Mouse (Mus musculus) forebrain, embryonic 13.5 days (tissue): ENCODE data around the gene Il1rapl2. TPM values are rescaled to one million over a fixed set of nuclear protein-coding genes. Genes with fewer than 3 reads are reported as not detected.

Experiments used
- ATAC-seq: fragments of 200-750 bp; cut with Nextera tagmentation; 2 replicates; pipeline ENCODE4 v1.8.0; 2017
- H3K27ac ChIP-seq: fragments of 300-500 bp; sonication (generic); 2 replicates; pipeline ENCODE4 v1.5.1; 2015; ENCODE audit warnings: inconsistent platforms, mild to moderate bottlenecking, moderate library complexity
- H3K27me3 ChIP-seq: fragments of 300-500 bp; sonication (generic); 2 replicates; pipeline ENCODE4 v1.6.1; 2015; ENCODE audit warnings: mild to moderate bottlenecking, inconsistent platforms
- H3K36me3 ChIP-seq: fragments of 300-500 bp; sonication (generic); 2 replicates; pipeline ENCODE4 v1.6.1; 2015; ENCODE audit warnings: mild to moderate bottlenecking, inconsistent platforms; ENCODE audit not compliant: poor library complexity, severe bottlenecking
- H3K4me1 ChIP-seq: fragments of 300-500 bp; sonication (generic); 2 replicates; pipeline ENCODE4 v1.6.1; 2015; ENCODE audit warnings: inconsistent platforms
- H3K4me2 ChIP-seq: fragments of 300-500 bp; sonication (generic); 2 replicates; pipeline ENCODE4 v1.6.1; 2015; ENCODE audit warnings: inconsistent platforms, mild to moderate bottlenecking, moderate library complexity
- H3K4me3 ChIP-seq: fragments of 300-500 bp; sonication (generic); 2 replicates; pipeline ENCODE4 v1.5.1; 2015; ENCODE audit warnings: mild to moderate bottlenecking, inconsistent platforms
- H3K9ac ChIP-seq: fragments of 300-500 bp; sonication (generic); 2 replicates; pipeline ENCODE4 v1.6.1; 2015; ENCODE audit warnings: mild to moderate bottlenecking, inconsistent platforms
- H3K9me3 ChIP-seq: fragments of 300-500 bp; sonication (generic); replicated peaks from 2 replicates; pipeline ENCODE4 v1.6.1; 2016; ENCODE audit warnings: inconsistent platforms
- WGBS: fragments of 180-500 bp; shearing (Covaris S2); methylation state at CpG from one replicate; pipeline ENCODE4 v1.1.7; 2015; 5-methylcytosine and 5-hydroxymethylcytosine counted together
- polyA plus RNA-seq: library from polyadenylated mRNA; unstranded; fragments of >200 nt; fragmentation: Nextera tagmentation; extraction: Ambion mirVana; gene quantifications from 2 replicates; pipeline ENCODE4 v1.2.1, GENCODE M21; 2015

The Il1rapl2 gene
- polyA plus RNA-seq, 1 experiment from 2014 or later: 0.45 TPM

DNA sequence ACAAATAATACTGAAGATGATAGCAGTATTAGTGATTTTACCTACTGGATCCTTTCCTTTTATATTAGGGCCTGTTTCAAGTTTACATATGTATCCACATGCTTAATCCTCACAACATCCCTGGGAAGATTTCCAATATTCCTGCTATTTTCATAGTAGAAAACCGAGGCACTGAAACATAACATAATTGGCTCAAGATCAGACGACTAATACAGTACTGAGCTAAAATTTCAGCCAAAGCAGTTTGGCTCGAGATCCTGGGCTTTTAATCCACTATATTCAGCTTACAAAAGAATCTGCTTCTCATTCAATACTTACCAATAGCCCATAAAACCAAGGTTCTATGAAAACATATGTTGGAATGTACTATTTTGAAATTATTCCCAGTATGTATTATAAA lies 239.1 kb downstream of the Il1rapl2 start:
- Histone ChIP-seq H3K4me2 (no peak overlapping the region), H3K36me3 (no peaks in the 10 kb centered on the region), H3K4me1 (no peaks in the 10 kb centered on the region), H3K4me3 (no peak overlapping the region), H3K27me3 (no peaks in the 10 kb centered on the region), H3K27ac (no peak overlapping the region), H3K9ac (no peak overlapping the region), H3K9me3 (no peaks in the 10 kb centered on the region)
- WGBS: 57% methylated on average over 3 of the region's 3 CpGs
- no peak for ATAC-seq

DNA sequence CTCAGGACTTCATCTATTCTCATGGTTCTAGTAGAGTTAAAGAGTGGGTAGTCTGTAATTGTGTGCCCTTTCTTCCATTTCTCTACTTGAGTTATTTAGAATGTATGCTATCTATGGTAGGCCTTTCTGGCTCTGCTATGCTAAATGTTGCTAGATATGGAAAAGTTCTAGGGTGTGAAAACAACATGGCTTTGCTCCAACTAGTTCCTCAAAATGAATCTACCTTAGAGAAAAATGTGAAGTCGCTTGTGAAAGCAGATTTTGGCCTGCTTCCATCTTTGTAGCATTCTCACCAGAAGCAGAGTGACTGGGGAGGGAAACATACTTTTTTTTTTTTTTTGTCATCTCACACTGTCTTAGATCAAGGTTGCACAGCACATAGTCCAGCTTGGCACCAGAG lies 241.7 kb downstream of the Il1rapl2 start:
- 44% methylated on average over 1 of the region's 1 CpGs for WGBS
- no peak for ATAC-seq
- Histone ChIP-seq H3K4me1 (no peaks in the 10 kb centered on the region), H3K9ac (no peak overlapping the region), H3K9me3 (no peaks in the 10 kb centered on the region), H3K27me3 (no peaks in the 10 kb centered on the region), H3K4me3 (no peak overlapping the region), H3K27ac (no peak overlapping the region), H3K4me2 (no peak overlapping the region), H3K36me3 (no peaks in the 10 kb centered on the region)

DNA sequence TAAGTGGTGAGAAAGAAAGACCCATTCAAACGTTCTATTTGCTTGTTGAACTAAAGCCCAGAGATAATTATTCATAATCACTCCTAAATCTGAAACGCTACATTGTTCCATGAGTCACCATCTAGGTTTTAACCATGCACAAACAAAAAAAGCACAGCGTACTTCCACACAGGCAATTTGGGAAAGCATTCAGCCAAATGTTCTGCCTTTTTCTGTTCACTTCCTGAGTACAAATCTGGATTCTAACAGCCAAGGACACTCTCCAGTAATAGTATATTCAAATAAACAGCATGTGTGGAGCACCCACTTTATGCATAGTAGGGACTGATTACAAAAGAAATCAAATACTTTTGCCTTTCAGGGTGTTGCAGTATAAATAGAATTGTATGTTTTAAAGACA lies 278.5 kb downstream of the Il1rapl2 start:
- 56% methylated on average over 3 of the region's 3 CpGs for WGBS

DNA sequence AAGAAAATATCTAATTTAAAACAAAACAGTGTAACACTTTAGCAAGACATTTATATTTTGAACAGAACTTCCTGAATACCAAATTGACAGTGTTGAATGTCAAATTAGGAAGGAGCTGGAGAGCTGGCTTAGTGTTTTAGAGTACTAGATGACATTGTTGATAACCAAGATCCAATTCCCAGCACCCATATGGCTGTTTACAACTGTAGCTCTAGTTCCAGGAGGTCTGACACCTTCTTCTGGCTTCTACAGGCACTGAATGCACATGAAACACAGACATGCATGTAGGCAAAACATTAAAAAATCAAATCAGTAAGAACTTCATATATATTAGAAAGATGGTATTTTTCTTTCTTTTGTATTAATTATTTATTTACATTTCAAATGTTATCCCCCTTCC lies 353.1 kb downstream of the Il1rapl2 start:
- Histone ChIP-seq H3K9ac (no peak overlapping the region), H3K27ac (no peak overlapping the region), H3K4me1 (no peaks in the 10 kb centered on the region), H3K36me3 (no peaks in the 10 kb centered on the region), H3K27me3 (no peaks in the 10 kb centered on the region), H3K4me3 (no peak overlapping the region), H3K9me3 (no peaks in the 10 kb centered on the region), H3K4me2 (no peak overlapping the region)
- ATAC-seq: no peak

More for the DNA sequence above, 278.5 kb downstream of the Il1rapl2 start:
- ATAC-seq: no peak
- Histone ChIP-seq H3K27ac (no peak overlapping the region), H3K27me3 (no peaks in the 10 kb centered on the region), H3K4me1 (no peaks in the 10 kb centered on the region), H3K4me2 (no peak overlapping the region), H3K36me3 (no peaks in the 10 kb centered on the region), H3K4me3 (no peak overlapping the region), H3K9ac (no peak overlapping the region), H3K9me3 (no peaks in the 10 kb centered on the region)

DNA sequence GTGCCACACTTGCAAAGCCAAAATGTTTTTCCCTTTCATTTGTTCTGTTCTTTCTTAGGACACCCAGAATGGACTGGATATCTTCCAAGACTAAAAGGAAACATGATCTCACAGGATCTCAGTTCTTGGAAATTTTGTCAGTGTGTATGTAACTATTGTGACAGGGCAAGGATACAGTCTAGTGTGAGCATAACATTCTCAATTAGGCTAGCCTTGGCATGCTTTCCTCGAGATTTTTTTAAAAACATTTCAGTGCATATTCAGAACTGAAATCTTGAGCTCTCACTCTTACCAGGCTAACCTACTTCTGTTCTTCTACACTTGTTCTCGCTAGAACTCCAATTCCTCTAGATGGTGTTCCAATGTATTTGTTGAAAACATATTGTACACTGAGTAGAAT lies 356.4 kb downstream of the Il1rapl2 start:
- no peak overlapping the region for H3K4me3 ChIP-seq
- no peaks in the 10 kb centered on the region for H3K4me1 ChIP-seq
- H3K27ac ChIP-seq: no peak overlapping the region
- H3K9me3 ChIP-seq: no peaks in the 10 kb centered on the region
- no peak overlapping the region for H3K4me2 ChIP-seq
- 66% methylated on average over 2 of the region's 2 CpGs for WGBS
- no peak for ATAC-seq
- no peaks in the 10 kb centered on the region for H3K27me3 ChIP-seq
- H3K36me3 ChIP-seq: no peaks in the 10 kb centered on the region
- no peak overlapping the region for H3K9ac ChIP-seq

DNA sequence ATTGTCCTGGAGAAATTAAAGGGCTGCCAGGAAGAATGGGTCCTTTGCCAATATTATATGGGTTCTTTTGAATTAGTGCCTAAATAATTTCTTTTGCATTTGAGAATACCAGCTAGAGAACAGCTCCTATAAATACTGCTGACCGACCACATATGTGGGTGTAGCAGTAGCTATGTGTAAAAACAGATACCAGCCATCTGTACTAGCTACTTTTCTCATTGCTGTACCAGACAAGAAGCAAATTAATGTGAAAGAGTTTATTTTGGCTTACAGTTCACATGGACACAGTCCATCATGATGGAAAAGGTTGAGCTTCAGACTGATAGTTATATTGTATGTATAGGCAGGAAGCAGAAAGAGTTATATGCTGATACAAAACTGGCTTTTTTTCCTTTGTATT lies 377.3 kb downstream of the Il1rapl2 start:
- no peaks in the 10 kb centered on the region for H3K4me1 ChIP-seq
- H3K9ac ChIP-seq: no peak overlapping the region
- no peaks in the 10 kb centered on the region for H3K36me3 ChIP-seq
- no peak overlapping the region for H3K27ac ChIP-seq
- no peak for ATAC-seq
- no peak overlapping the region for H3K4me3 ChIP-seq
- H3K9me3 ChIP-seq: no peaks in the 10 kb centered on the region
- 74% methylated on average over 1 of the region's 1 CpGs for WGBS
- H3K4me2 ChIP-seq: no peak overlapping the region
- H3K27me3 ChIP-seq: no peaks in the 10 kb centered on the region

DNA sequence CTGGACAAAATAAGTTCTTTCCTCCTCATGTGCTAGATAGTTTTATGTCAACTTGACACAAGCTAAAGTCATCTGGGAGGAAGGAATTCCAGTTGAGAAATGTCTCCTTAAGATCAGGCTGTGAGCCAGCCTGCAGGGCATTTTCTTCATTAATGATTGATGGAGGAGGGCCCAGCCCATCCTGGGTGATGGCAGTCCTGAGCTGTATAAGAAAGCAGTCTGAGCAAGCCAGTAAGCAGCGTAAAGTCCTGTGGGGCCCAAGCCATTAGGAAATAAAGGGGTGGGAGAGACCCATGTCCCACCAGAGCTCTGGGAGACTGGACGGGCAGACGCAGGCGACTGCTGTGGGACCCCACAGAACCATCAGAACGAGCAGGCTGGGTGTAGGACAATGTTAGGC lies 400.9 kb downstream of the Il1rapl2 start:
- Histone ChIP-seq H3K9me3 (no peaks in the 10 kb centered on the region), H3K27ac (no peak overlapping the region), H3K4me2 (no peak overlapping the region), H3K27me3 (no peaks in the 10 kb centered on the region), H3K4me1 (no peaks in the 10 kb centered on the region), H3K4me3 (no peak overlapping the region), H3K36me3 (no peaks in the 10 kb centered on the region), H3K9ac (no peak overlapping the region)
- ATAC-seq: no peak
- WGBS: 80% methylated on average over 5 of the region's 5 CpGs

DNA sequence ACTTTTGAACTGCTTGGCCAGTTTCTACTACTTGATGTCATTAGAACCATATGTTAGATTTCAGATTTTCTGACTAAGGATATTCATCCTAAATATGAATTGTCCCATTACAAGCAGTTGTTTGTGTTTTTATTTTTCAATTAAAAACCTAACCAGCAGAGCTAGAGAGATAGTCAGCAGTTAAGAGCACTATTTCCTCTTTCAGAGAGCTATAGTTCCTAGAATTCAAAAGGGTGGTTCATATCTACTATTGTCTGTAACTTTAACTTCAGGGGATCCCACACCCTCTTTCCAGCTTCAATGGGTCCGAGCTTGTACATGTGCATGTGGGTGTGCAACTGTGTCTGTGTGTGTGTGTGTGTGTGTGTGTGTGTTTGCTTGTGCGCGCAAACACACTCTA lies 472.7 kb downstream of the Il1rapl2 start:
- Histone ChIP-seq H3K4me2 (no peak overlapping the region), H3K9ac (no peak overlapping the region), H3K4me1 (no peaks in the 10 kb centered on the region), H3K4me3 (no peak overlapping the region), H3K9me3 (no peaks in the 10 kb centered on the region), H3K27ac (no peak overlapping the region), H3K27me3 (peaks cover 2% of the 10 kb centered on the region; the same call in 1 of the 2 replicates), H3K36me3 (no peaks in the 10 kb centered on the region)
- ATAC-seq: no peak
- 83% methylated on average over 3 of the region's 3 CpGs for WGBS

GRCm38 (mm10) chrX:138103954-138104353 lies 533.5 kb downstream of the Il1rapl2 start:
- Histone ChIP-seq H3K27me3 (no peaks in the 10 kb centered on the region), H3K36me3 (no peaks in the 10 kb centered on the region), H3K4me3 (no peak overlapping the region), H3K4me2 (no peak overlapping the region), H3K4me1 (no peaks in the 10 kb centered on the region), H3K9me3 (no peaks in the 10 kb centered on the region), H3K27ac (no peak overlapping the region), H3K9ac (no peak overlapping the region)
- WGBS: 84% methylated on average over 6 of the region's 6 CpGs
- no peak for ATAC-seq

DNA sequence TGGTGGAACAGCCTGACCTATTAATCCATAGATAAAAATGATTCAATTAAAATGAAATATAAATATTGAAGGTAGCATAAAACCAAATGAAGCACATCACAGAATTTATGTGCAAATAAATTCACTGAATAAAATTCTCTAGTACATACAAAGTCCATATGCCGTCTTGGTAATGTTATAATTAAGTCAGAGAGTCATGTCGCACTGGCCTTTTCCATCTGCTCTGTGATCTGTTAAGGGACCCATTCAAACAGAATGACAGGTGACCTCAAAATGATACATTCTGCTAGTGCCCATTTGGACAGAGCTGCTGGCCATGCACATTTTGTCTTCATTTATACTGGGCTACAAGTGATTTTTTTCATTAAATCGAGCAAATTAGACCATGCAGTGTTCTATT lies 534.3 kb downstream of the Il1rapl2 start:
- Histone ChIP-seq H3K9me3 (no peaks in the 10 kb centered on the region), H3K9ac (no peak overlapping the region), H3K27ac (no peak overlapping the region), H3K4me1 (no peaks in the 10 kb centered on the region), H3K27me3 (no peaks in the 10 kb centered on the region), H3K4me3 (no peak overlapping the region), H3K4me2 (no peak overlapping the region), H3K36me3 (no peaks in the 10 kb centered on the region)
- ATAC-seq: no peak
- WGBS: 69% methylated on average over 3 of the region's 3 CpGs

DNA sequence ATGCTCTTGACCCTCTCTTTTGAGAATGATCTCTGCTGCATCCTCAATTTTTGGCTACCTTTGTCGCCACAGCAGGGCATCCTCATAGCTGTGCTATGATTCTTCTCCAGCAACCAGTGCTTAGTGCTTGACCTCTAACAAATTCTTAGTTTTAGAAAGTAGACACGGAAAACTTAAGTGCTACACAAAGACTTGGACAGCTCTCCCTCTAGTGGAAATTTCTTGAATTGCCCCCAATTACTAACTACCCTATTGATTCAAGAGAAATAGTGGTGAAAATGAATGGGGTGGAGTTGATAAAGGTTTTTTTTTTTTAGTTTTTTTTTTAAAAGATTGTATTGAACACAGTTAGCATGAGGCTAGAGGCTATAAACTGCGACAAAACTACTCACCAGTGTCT lies 599.7 kb downstream of the Il1rapl2 start:
- WGBS: 16% methylated on average over 3 of the region's 3 CpGs
- Histone ChIP-seq H3K9ac (no peak overlapping the region), H3K9me3 (no peaks in the 10 kb centered on the region), H3K27me3 (no peaks in the 10 kb centered on the region), H3K27ac (no peak overlapping the region), H3K36me3 (no peaks in the 10 kb centered on the region), H3K4me3 (no peak overlapping the region), H3K4me2 (no peak overlapping the region), H3K4me1 (no peaks in the 10 kb centered on the region)
- no peak; the same call in 1 of the 2 replicates for ATAC-seq

GRCm38 (mm10) chrX:138209480-138209879 lies 639.1 kb downstream of the Il1rapl2 start, which contains the start of gene Tex13a:
Gene Tex13a, minus strand, starts transcription at chrX:138209580.
- no peaks in the 10 kb centered on the region for H3K9me3 ChIP-seq
- H3K36me3 ChIP-seq: no peaks in the 10 kb centered on the region
- no peaks in the 10 kb centered on the region for H3K4me1 ChIP-seq
- H3K27ac ChIP-seq: no peak within 1 kb of the TSS
- no peaks in the 10 kb centered on the region for H3K27me3 ChIP-seq
- 75% methylated on average over 3 of the region's 3 CpGs for WGBS
- H3K4me3 ChIP-seq: no peak within 1 kb of the TSS
- no peak for ATAC-seq
- no peak within 1 kb of the TSS for H3K4me2 ChIP-seq
- H3K9ac ChIP-seq: no peak within 1 kb of the TSS

DNA sequence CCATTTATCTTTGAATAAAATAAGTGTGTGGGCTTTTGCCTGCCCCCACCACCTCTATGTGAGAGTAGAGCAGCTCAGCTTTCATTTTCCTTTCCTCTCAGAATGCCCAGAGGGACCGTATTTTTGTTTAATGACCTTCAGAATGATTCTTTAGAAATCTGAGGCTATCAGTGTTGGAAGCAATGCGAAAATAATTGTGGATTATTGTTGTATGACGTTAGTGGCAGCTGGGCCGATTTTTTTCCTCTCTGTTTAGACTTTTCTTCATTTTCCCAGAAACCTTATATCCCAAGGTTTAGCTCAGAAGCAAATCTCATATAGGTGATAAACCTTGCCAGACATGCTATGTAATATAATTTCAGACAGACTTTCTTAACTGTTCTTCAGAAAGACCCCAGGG lies 664.2 kb downstream of the Il1rapl2 start:
- H3K27me3 ChIP-seq: no peaks in the 10 kb centered on the region
- no peaks in the 10 kb centered on the region for H3K4me1 ChIP-seq
- ATAC-seq: no peak
- no peak overlapping the region for H3K4me2 ChIP-seq
- 73% methylated on average over 4 of the region's 4 CpGs for WGBS
- H3K4me3 ChIP-seq: no peak overlapping the region
- H3K9me3 ChIP-seq: no peaks in the 10 kb centered on the region
- no peak overlapping the region for H3K27ac ChIP-seq
- no peaks in the 10 kb centered on the region for H3K36me3 ChIP-seq
- H3K9ac ChIP-seq: no peak overlapping the region
